Mouse (Mus musculus) CH12.LX (cell line): ENCODE data around the gene Wdr59.

Experiments used
- CHD1 ChIP-seq: IDR thresholded peaks from 2 replicates; pipeline ENCODE4 v1.6.1; 2012; ENCODE audit warnings: low read depth, low read length, improper control_type of control experiment, inconsistent platforms
- CTCF ChIP-seq, 2 experiments: IDR thresholded peaks in 1 of 2; conservative IDR thresholded peaks in 1 of 2; 2 replicates each; pipeline ENCODE4 v1.5.1; 2011 to 2012; ENCODE audit warnings: low read depth in 2 of 2, low read length in 2 of 2, improper control_type of control experiment in 1 of 2, inconsistent platforms in 1 of 2, mild to moderate bottlenecking in 1 of 2, moderate library complexity in 1 of 2
- E2F4 ChIP-seq: IDR thresholded peaks from 2 replicates; pipeline ENCODE4 v1.6.1; 2011; ENCODE audit warnings: low read depth, low read length, improper control_type of control experiment; ENCODE audit not compliant: insufficient replicate concordance
- EP300 ChIP-seq: IDR thresholded peaks from 2 replicates; pipeline ENCODE4 v1.6.1; 2011; ENCODE audit warnings: low read length, improper control_type of control experiment
- MEF2A ChIP-seq: IDR thresholded peaks from 2 replicates; pipeline ENCODE4 v1.6.1; 2014; ENCODE audit warnings: low read depth, mild to moderate bottlenecking, inconsistent platforms, low read length, improper control_type of control experiment, borderline replicate concordance
- NELFE ChIP-seq: IDR thresholded peaks from 2 replicates; pipeline ENCODE4 v1.6.1; 2011; ENCODE audit warnings: low read depth, low read length, improper control_type of control experiment
- POLR2A ChIP-seq: IDR thresholded peaks from 2 replicates; pipeline ENCODE4 v1.6.1; 2011; ENCODE audit warnings: low read depth, mild to moderate bottlenecking, improper control_type of control experiment, low read length
- SIN3A ChIP-seq: IDR thresholded peaks from 2 replicates; pipeline ENCODE4 v1.6.1; 2012; ENCODE audit warnings: low read length, improper control_type of control experiment, inconsistent platforms
- TCF12 ChIP-seq: IDR thresholded peaks from 2 replicates; pipeline ENCODE4 v1.6.1; 2014; ENCODE audit warnings: low read depth, mild to moderate bottlenecking, inconsistent platforms, low read length, improper control_type of control experiment
- USF1 ChIP-seq: IDR thresholded peaks from 2 replicates; pipeline ENCODE4 v1.6.1; 2014; ENCODE audit warnings: low read depth, mild to moderate bottlenecking, inconsistent platforms, low read length, improper control_type of control experiment

- TF ChIP-seq CTCF (conservative IDR thresholded peaks at IDR 0.05 in 1 of 2, IDR thresholded peaks at IDR 0.05 in 1 of 2; ENCODE audit: low read depth in 2 of 2, low read length in 2 of 2), result no peak
- TF ChIP-seq EP300, result no peak
- TF ChIP-seq MEF2A, result no peak
- no peak for TF ChIP-seq USF1
- TF ChIP-seq POLR2A, result no peak
- TF ChIP-seq E2F4, result no peak
- no peak for TF ChIP-seq TCF12
- no peak for TF ChIP-seq SIN3A
- TF ChIP-seq CHD1, result no peak
- TF ChIP-seq NELFE, result no peak
Measured at GRCm38 (mm10) chr8:111516451-111517035, 5.3 kb downstream of the Wdr59 start.
